Mouse (Mus musculus): ENCODE results near the gene Dpp10. TPM values are rescaled to one million over a fixed set of nuclear protein-coding genes. Genes with fewer than 3 reads are reported as not detected.

Gene Dpp10
- polyA plus RNA-seq, 1 experiment from 2014 or later = 0.20 TPM

DNA sequence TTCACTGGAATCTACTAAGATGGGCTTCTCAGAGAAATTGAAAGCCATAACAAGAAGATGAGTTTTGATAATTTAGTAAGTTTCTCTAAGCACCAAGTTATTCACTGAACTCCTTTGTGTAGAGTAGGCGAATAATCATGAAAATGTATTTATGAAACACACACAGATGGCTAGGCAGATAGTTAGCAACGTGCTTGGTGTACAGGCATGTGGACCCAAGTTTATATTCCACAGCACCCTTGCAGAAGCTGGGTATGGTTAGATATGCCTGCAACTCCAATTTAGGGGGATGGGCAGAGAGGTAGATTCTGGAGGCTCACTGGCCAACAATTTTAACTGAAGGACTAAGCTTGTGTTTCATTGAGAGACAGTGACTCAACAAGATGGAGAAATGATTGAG is 13.4 kb downstream of the Dpp10 start:
- Histone ChIP-seq H3K27ac (ENCODE audit: low read depth, low read length) (no peak overlapping the region), H3K9me3 (ENCODE audit: control insufficient read depth, low read length) (no peaks in the 10 kb centered on the region), H3K9ac (ENCODE audit: low read length) (no peak overlapping the region), H3K36me3 (ENCODE audit: control insufficient read depth, insufficient read depth, low read length) (no peaks in the 10 kb centered on the region), H3K27me3 (ENCODE audit: control insufficient read depth, insufficient read depth, low read length) (no peaks in the 10 kb centered on the region), H3K4me3 (ENCODE audit: low read depth, low read length) (no peak overlapping the region), H3K4me1 (replicated peaks; ENCODE audit: control insufficient read depth, insufficient read depth, low read length) (no peaks in the 10 kb centered on the region), H3K4me2 (ENCODE audit: low read depth, low read length, severe bottlenecking) (no peak overlapping the region)
- no peak for DNase-seq (ENCODE audit: low spot score)
- no peak for ATAC-seq (replicated peaks; ENCODE audit: low FRiP score)
- 84% methylated on average over 2 of the region's 2 CpGs for WGBS

DNA sequence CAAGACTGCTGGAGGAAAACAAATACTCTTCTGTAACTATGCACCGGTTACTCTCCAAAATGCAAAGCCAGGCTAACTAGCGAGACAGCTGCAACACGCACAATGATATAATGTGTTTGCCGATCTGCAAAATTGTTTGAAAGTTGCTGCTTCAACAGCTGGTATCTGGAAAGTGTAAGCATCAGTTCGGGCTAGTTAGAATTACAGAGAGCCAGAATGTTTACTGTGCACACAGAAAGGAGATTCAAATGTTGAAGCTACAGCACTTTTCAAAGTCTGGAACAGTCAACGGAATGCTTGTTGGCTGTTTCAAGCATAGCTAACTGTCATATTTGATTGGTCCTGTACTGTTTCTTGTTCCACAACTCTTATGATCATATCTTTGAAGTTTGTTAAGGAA is 42.6 kb downstream of the Dpp10 start:
- WGBS = 82% methylated on average over 6 of the region's 6 CpGs
- Histone ChIP-seq H3K9ac (ENCODE audit: low read length) (no peak overlapping the region), H3K27ac (ENCODE audit: low read depth, low read length) (no peak overlapping the region), H3K4me2 (ENCODE audit: low read depth, low read length, severe bottlenecking) (no peak overlapping the region), H3K4me1 (replicated peaks; ENCODE audit: control insufficient read depth, insufficient read depth, low read length) (no peaks in the 10 kb centered on the region), H3K9me3 (ENCODE audit: control insufficient read depth, low read length) (no peaks in the 10 kb centered on the region), H3K4me3 (ENCODE audit: low read depth, low read length) (no peak overlapping the region), H3K36me3 (ENCODE audit: control insufficient read depth, insufficient read depth, low read length) (no peaks in the 10 kb centered on the region), H3K27me3 (ENCODE audit: control insufficient read depth, insufficient read depth, low read length) (no peaks in the 10 kb centered on the region)
- ATAC-seq (replicated peaks; ENCODE audit: low FRiP score) (no peak), DNase-seq (ENCODE audit: low spot score) (no peak)

DNA sequence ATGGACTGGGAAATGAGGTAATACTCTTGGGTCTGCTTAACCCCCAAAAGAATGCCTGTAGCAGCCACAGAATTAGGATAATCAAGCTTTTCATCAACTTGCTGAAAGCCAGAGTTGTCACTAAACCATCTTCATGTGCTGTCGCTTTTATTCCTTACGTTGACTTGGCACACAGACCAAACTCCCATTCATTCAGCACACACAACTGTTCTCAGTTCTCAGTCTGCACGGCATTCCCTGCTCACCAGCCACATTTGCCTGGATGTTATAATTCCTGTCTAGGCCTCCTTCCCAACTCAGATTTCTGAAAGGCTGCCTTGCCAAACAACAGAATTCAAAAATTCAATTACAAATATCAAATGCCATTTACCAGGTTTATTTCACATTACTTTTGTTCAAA is 49.6 kb downstream of the Dpp10 start:
- H3K4me1 ChIP-seq (replicated peaks; ENCODE audit: control insufficient read depth, insufficient read depth, low read length) = no peaks in the 10 kb centered on the region
- 84% methylated on average over 3 of the region's 3 CpGs for WGBS
- H3K4me3 ChIP-seq (ENCODE audit: low read depth, low read length) = no peak overlapping the region
- no peak for DNase-seq (ENCODE audit: low spot score)
- no peaks in the 10 kb centered on the region for H3K27me3 ChIP-seq (ENCODE audit: control insufficient read depth, insufficient read depth, low read length)
- no peak overlapping the region for H3K9ac ChIP-seq (ENCODE audit: low read length)
- ATAC-seq (replicated peaks; ENCODE audit: low FRiP score) = no peak
- no peak overlapping the region for H3K27ac ChIP-seq (ENCODE audit: low read depth, low read length)
- H3K4me2 ChIP-seq (ENCODE audit: low read depth, low read length, severe bottlenecking) = no peak overlapping the region
- no peaks in the 10 kb centered on the region for H3K9me3 ChIP-seq (ENCODE audit: control insufficient read depth, low read length)
- no peaks in the 10 kb centered on the region for H3K36me3 ChIP-seq (ENCODE audit: control insufficient read depth, insufficient read depth, low read length)

DNA sequence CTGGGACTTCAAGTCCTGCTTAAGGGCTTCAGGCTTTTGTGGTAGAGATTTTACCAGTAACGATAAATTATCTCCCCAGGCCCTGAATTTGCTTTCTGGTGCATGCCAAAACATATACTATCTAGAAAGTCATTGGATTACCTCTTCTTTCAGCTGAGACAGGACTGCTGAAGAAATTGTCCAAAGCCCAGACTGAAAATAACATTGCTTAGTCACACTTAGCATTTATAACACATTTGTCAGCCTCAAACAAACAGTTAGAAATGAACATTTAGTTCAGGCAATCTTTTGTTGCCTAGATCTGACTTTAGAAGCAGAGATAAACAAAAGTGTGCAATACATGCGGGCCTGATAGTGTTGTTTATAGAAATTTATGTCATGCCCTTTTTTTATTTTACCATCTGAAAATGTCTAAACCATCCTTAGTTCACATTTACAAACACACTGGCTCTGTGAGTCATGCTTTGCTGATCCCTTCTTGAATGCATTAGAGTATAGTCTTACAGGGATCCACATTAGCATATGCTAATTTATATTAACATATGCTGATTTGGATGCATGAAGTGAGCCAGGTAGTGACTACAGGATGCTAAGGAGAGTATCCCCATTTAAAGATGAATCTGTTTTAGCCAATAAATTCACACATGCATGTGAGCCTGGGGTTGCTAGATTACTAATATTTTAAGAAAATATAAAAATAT is 59.9 kb downstream of the Dpp10 start:
- no peaks in the 10 kb centered on the region for H3K36me3 ChIP-seq (ENCODE audit: control insufficient read depth, insufficient read depth, low read length)
- no peak for DNase-seq (ENCODE audit: low spot score)
- H3K9me3 ChIP-seq (ENCODE audit: control insufficient read depth, low read length) = no peaks in the 10 kb centered on the region
- no peak overlapping the region for H3K27ac ChIP-seq (ENCODE audit: low read depth, low read length)
- H3K27me3 ChIP-seq (ENCODE audit: control insufficient read depth, insufficient read depth, low read length) = no peaks in the 10 kb centered on the region
- ATAC-seq (replicated peaks; ENCODE audit: low FRiP score) = no peak
- no peak overlapping the region for H3K9ac ChIP-seq (ENCODE audit: low read length)
- WGBS = 85% methylated on average over 2 of the region's 2 CpGs
- H3K4me3 ChIP-seq (ENCODE audit: low read depth, low read length) = no peak overlapping the region
- no peak overlapping the region for H3K4me2 ChIP-seq (ENCODE audit: low read depth, low read length, severe bottlenecking)
- no peaks in the 10 kb centered on the region for H3K4me1 ChIP-seq (replicated peaks; ENCODE audit: control insufficient read depth, insufficient read depth, low read length)

DNA sequence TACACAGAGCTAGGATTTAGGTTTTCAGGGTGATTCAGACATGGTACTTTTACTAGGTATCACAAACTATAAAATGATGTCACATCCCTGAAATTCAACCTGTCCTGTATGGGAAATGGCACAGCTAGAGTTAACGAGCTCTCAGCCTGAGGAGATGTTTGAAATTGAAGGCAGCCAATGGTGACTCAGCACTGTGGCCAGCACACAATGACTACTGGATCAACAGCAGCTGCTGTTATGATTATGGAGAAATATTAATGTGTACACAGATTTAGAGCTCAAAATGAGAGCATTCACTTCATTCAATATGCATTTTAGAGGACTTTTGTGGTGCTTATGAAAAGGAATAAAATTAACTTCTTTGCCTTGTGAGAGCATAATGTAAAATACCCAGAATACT is 66.8 kb downstream of the Dpp10 start:
- no peaks in the 10 kb centered on the region for H3K27me3 ChIP-seq (ENCODE audit: control insufficient read depth, insufficient read depth, low read length)
- H3K36me3 ChIP-seq (ENCODE audit: control insufficient read depth, insufficient read depth, low read length) = no peaks in the 10 kb centered on the region
- H3K4me2 ChIP-seq (ENCODE audit: low read depth, low read length, severe bottlenecking) = no peak overlapping the region
- no peak overlapping the region for H3K27ac ChIP-seq (ENCODE audit: low read depth, low read length)
- no peak overlapping the region for H3K4me3 ChIP-seq (ENCODE audit: low read depth, low read length)
- H3K9ac ChIP-seq (ENCODE audit: low read length) = no peak overlapping the region
- H3K4me1 ChIP-seq (replicated peaks; ENCODE audit: control insufficient read depth, insufficient read depth, low read length) = no peaks in the 10 kb centered on the region
- H3K9me3 ChIP-seq (ENCODE audit: control insufficient read depth, low read length) = no peaks in the 10 kb centered on the region
- no peak for DNase-seq (ENCODE audit: low spot score)
- ATAC-seq (replicated peaks; ENCODE audit: low FRiP score) = no peak
- WGBS = 64% methylated on average over 1 of the region's 1 CpGs

DNA sequence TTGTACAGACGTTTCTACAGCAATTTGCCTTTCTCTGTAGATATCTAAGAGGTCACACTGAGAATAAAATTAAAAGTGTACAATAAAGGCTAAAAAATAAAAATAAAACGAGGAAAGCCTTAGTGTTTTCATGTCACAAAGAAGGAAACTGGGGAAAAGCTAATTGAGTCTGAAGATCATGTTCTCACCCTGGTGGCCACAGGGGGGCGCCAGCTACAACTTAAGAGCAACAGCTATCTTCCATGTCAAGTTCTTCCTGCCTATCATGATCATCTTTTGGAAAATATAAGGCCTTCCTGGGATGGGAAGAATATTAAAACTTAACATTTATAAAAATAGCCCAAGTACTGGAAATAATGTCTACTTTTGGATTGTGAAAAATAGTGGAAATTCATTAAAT is 70.7 kb downstream of the Dpp10 start:
- no peaks in the 10 kb centered on the region for H3K27me3 ChIP-seq (ENCODE audit: control insufficient read depth, insufficient read depth, low read length)
- WGBS = 25% methylated on average over 3 of the region's 3 CpGs
- no peak for ATAC-seq (replicated peaks; ENCODE audit: low FRiP score)

DNA sequence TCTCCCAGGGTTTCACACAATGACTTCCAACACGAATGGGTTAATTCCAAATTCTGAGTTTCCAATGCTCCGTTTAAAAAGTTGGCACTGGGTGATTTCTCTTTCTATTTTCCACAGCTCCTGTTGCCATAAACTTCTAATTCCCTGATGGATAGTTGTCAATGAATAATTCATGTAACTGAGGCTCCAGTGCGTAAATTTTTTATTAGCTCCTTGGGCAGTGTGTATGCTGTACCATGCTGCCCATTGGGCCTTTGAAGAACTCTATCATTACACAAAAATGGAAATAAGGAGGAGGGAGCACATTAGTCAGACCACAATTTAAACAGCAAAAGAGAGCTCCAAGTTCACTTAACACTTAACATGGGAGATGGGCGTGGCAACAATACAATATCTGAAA is 99.2 kb downstream of the Dpp10 start:
- no peak for ATAC-seq (replicated peaks; ENCODE audit: low FRiP score)
- Histone ChIP-seq H3K9ac (ENCODE audit: low read length) (no peak overlapping the region), H3K27ac (ENCODE audit: low read depth, low read length) (no peak overlapping the region), H3K36me3 (ENCODE audit: control insufficient read depth, insufficient read depth, low read length) (no peaks in the 10 kb centered on the region), H3K27me3 (ENCODE audit: control insufficient read depth, insufficient read depth, low read length) (no peaks in the 10 kb centered on the region), H3K4me1 (replicated peaks; ENCODE audit: control insufficient read depth, insufficient read depth, low read length) (no peaks in the 10 kb centered on the region), H3K4me3 (ENCODE audit: low read depth, low read length) (no peak overlapping the region), H3K9me3 (ENCODE audit: control insufficient read depth, low read length) (no peaks in the 10 kb centered on the region), H3K4me2 (ENCODE audit: low read depth, low read length, severe bottlenecking) (no peak overlapping the region)
- no peak for DNase-seq (ENCODE audit: low spot score)
- WGBS = 84% methylated on average over 4 of the region's 4 CpGs

More for the DNA sequence above, 70.7 kb downstream of the Dpp10 start:
- Histone ChIP-seq H3K9me3 (ENCODE audit: control insufficient read depth, low read length) (no peaks in the 10 kb centered on the region), H3K27ac (ENCODE audit: low read depth, low read length) (no peak overlapping the region), H3K9ac (ENCODE audit: low read length) (no peak overlapping the region), H3K4me1 (replicated peaks; ENCODE audit: control insufficient read depth, insufficient read depth, low read length) (no peaks in the 10 kb centered on the region), H3K4me2 (ENCODE audit: low read depth, low read length, severe bottlenecking) (no peak overlapping the region), H3K36me3 (ENCODE audit: control insufficient read depth, insufficient read depth, low read length) (no peaks in the 10 kb centered on the region), H3K4me3 (ENCODE audit: low read depth, low read length) (no peak overlapping the region)
- DNase-seq (ENCODE audit: low spot score) = peak; percentile 63

DNA sequence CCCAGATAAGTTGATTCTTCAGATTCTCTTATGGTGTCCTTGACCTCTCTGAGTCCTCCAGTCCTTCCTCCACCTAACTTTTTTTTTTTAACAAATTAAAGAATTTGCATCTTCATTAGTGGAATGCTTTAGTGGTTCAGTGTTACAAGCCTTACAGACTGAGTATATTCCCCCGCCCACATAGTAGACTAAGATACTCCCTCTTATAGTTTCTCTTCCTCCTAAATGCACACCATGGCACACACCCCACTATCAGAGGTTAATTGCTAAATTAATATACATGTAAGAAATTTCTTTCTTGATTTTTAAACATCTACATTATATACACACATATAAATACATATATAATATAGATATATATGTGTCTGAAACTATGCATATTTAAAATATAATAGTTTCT is 104.5 kb downstream of the Dpp10 start:
- Histone ChIP-seq H3K4me2 (ENCODE audit: low read depth, low read length, severe bottlenecking) (no peak overlapping the region), H3K36me3 (ENCODE audit: control insufficient read depth, insufficient read depth, low read length) (no peaks in the 10 kb centered on the region), H3K4me3 (ENCODE audit: low read depth, low read length) (no peak overlapping the region), H3K27me3 (ENCODE audit: control insufficient read depth, insufficient read depth, low read length) (no peaks in the 10 kb centered on the region), H3K4me1 (replicated peaks; ENCODE audit: control insufficient read depth, insufficient read depth, low read length) (no peaks in the 10 kb centered on the region), H3K27ac (ENCODE audit: low read depth, low read length) (no peak overlapping the region), H3K9ac (ENCODE audit: low read length) (no peak overlapping the region), H3K9me3 (ENCODE audit: control insufficient read depth, low read length) (no peaks in the 10 kb centered on the region)
- ATAC-seq (replicated peaks; ENCODE audit: low FRiP score) = no peak
- WGBS = 84% methylated on average over 1 of the region's 1 CpGs
- no peak for DNase-seq (ENCODE audit: low spot score)
